Mouse (Mus musculus) G1E (cell line): ENCODE data around the gene Ahsa1.

Experiments used
- CTCF ChIP-seq: IDR thresholded peaks from 2 replicates; pipeline ENCODE4 v1.5.1; 2012; ENCODE audit warnings: low read depth, low read length, inconsistent platforms, mixed read lengths
- GATA1 ChIP-seq: IDR thresholded peaks from 2 replicates; pipeline ENCODE4 v1.6.1; 2012; ENCODE audit warnings: borderline replicate concordance, low read length, inconsistent platforms, mixed read lengths
- TAL1 ChIP-seq: conservative IDR thresholded peaks from 2 replicates; pipeline ENCODE4 v1.6.1; 2012; ENCODE audit warnings: low read depth, low read length, inconsistent platforms, mixed read lengths

DNA sequence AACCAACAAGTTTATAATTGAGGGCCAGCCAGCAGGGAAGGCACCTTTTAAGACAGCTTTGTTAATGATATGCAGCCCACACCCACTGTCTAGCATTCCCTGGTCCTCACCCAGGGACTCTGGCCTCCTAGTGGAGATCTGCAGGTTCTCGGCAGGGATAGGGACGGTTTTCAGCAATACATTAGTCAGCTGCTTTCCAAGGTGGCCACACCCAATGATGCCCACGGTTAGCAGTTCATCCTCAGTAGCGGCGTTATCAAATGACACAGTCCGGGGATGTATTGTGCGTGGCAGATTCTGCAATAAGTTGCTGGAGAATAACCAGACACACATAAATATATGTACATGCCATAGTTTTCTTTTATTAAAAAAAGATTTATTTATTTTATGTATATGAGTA lies 39.5 kb upstream of the Ahsa1 start:
- TF ChIP-seq CTCF (no peak), TAL1 (no peak), GATA1 (no peak)
